Mouse (Mus musculus) forebrain, postnatal 0 days (tissue): ENCODE results near the gene Sctr. TPM values are rescaled to one million over a fixed set of nuclear protein-coding genes. Genes with fewer than 3 reads are reported as not detected.

ENCODE experiments used
- ATAC-seq: fragments of 200-750 bp; cut with Nextera tagmentation; 2 replicates; pipeline ENCODE4 v1.8.0; 2017; ENCODE audit warnings: mild to moderate bottlenecking, moderate library complexity
- DNase-seq: peaks from one replicate; pipeline ENCODE4 v3.0.0-alpha.2; 2015
- H3K27ac ChIP-seq: fragments of 300-500 bp; sonication (generic); 2 replicates; pipeline ENCODE4 v1.5.1; 2014; ENCODE audit warnings: low read depth, mild to moderate bottlenecking, antibody characterized with exemption, low read length, moderate library complexity, mixed read lengths
- H3K27me3 ChIP-seq: fragments of 300-500 bp; sonication (generic); 2 replicates; pipeline ENCODE4 v1.6.1; 2014; ENCODE audit warnings: mild to moderate bottlenecking, low read length, mixed read lengths; ENCODE audit not compliant: insufficient read depth
- H3K36me3 ChIP-seq: fragments of 300-500 bp; sonication (generic); 2 replicates; pipeline ENCODE4 v1.6.1; 2014; ENCODE audit warnings: mild to moderate bottlenecking, moderate library complexity; ENCODE audit not compliant: insufficient read depth
- H3K4me1 ChIP-seq: fragments of 300-500 bp; sonication (generic); 2 replicates; pipeline ENCODE4 v1.6.1; 2014; ENCODE audit warnings: antibody characterized with exemption; ENCODE audit not compliant: insufficient read depth
- H3K4me2 ChIP-seq: fragments of 300-500 bp; sonication (generic); 2 replicates; pipeline ENCODE4 v1.6.1; 2014; ENCODE audit warnings: low read depth, mild to moderate bottlenecking, moderate library complexity
- H3K4me3 ChIP-seq: fragments of 300-500 bp; sonication (generic); 2 replicates; pipeline ENCODE4 v1.5.1; 2014; ENCODE audit warnings: low read depth, low read length, mixed read lengths
- H3K9ac ChIP-seq: fragments of 300-500 bp; sonication (generic); 2 replicates; pipeline ENCODE4 v1.6.1; 2014; ENCODE audit warnings: mild to moderate bottlenecking
- H3K9me3 ChIP-seq: fragments of 300-500 bp; sonication (generic); 2 replicates; pipeline ENCODE4 v1.6.1; 2016; ENCODE audit warnings: low read length
- CTCF ChIP-seq: sonication (generic); IDR thresholded peaks from 2 replicates; pipeline ENCODE4 v1.5.1; 2016; ENCODE audit warnings: antibody characterized with exemption, control low read depth, low read depth
- WGBS: fragments of 180-500 bp; shearing (Covaris S2); extraction: QIAGEN DNeasy Blood & Tissue Kit; methylation state at CpG from one replicate; pipeline ENCODE4 v1.1.7; 2014; 5-methylcytosine and 5-hydroxymethylcytosine counted together
- polyA plus RNA-seq: library from polyadenylated mRNA; unstranded; fragments of >200 nt; fragmentation: Nextera tagmentation; extraction: Ambion mirVana; gene quantifications from 2 replicates; pipeline ENCODE4 v1.2.1, GENCODE M21; 2015
- total RNA-seq: library from RNA; depleted of rRNA; stranded (reverse); fragments of >200 nt; gene quantifications from 2 replicates; pipeline ENCODE4 v1.2.3, GENCODE M21; 2014

The Sctr gene
- total and polyA plus RNA-seq, 2 experiments from 2014 or later: 1.1 TPM

DNA sequence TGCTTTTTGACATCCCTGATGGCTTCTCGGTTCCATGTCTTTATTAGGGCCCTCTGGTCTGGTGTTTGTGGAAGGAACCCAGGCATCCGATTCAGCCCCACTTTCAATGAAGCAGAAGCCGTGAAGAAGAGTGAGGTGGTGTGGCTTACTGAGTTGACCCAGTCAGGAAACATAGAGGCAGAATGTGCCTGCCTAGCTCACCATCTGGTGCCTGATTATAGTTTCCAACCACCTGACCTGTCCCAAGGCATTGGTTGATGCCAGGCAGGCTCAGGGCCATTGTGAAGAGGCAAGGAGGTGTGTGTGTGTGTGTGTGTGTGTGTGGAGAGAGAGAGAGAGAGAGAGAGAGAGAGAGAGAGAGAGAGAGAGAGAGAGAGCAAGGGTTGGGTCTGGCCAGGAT lies 23.8 kb downstream of the Sctr start:
- Histone ChIP-seq H3K4me2 (no peak overlapping the region), H3K9me3 (no peaks in the 10 kb centered on the region), H3K36me3 (no peaks in the 10 kb centered on the region), H3K9ac (no peak overlapping the region), H3K4me3 (no peak overlapping the region), H3K4me1 (no peaks in the 10 kb centered on the region), H3K27ac (no peak overlapping the region), H3K27me3 (no peaks in the 10 kb centered on the region)
- DNase-seq (no peak), ATAC-seq (no peak)
- no peak for TF ChIP-seq CTCF
- WGBS: 78% methylated on average over 3 of the region's 3 CpGs

DNA sequence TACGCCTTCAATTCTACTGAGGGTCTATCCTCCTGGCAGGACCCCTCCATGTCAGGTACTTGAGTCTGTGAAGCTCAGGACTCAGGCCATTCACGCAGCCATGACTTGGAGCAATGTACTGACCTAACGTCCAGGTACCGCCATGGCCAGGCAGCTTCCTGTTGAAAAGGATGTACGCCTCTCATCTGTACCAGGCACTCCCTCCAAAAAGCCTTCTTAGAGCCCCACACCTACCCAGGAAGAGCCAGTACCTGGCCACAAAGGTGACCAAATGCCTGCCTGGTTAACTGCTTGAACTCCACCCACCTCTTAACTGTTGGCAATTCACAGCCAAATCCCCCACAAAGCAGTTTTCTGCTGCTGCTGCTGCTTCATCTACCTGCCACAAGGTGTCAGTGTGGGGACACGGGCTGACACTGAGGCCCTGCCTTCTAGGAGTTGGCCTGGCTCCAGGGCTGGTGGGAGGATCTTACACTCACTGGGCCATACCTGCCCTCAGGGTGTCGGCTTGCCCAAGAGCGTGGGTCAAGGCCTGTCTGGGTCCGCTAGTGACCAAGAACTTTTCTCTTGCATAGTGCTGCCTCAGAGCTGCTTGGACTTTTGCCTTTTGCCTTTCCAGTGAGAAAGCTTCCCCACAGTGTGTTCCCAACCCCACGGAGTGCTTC lies 26.2 kb downstream of the Sctr start:
- WGBS: 45% methylated on average over 10 of the region's 10 CpGs
- Histone ChIP-seq H3K27me3 (no peaks in the 10 kb centered on the region), H3K9ac (no peak overlapping the region), H3K4me1 (no peaks in the 10 kb centered on the region), H3K36me3 (no peaks in the 10 kb centered on the region), H3K4me3 (no peak overlapping the region), H3K4me2 (no peak overlapping the region), H3K9me3 (no peaks in the 10 kb centered on the region), H3K27ac (no peak overlapping the region)
- ATAC-seq (peak; percentile 71), DNase-seq (peak; percentile 81)
- peak; percentile 92 for TF ChIP-seq CTCF

DNA sequence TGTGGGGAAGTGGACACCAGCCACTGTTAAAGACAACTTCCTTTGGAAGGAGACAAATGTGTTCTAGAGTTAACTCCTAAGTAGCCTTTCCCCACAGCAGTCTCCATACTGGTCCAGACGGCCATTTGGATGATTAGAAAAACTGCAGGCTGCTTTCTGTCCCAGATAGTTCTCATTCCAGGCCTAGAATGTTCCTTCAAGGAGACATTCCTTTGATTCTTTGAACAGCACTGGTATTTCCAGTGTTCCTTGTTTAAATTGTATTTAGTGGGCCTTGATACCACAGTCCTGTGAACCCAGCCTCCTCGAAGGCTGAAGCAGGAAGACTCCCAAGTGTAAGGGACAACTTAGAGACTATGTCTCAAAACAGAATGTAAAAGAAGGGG lies 26.8 kb downstream of the Sctr start:
- 88% methylated on average over 2 of the region's 2 CpGs for WGBS
- H3K36me3 ChIP-seq: no peaks in the 10 kb centered on the region
- H3K4me3 ChIP-seq: no peak overlapping the region
- H3K9me3 ChIP-seq: no peaks in the 10 kb centered on the region
- TF ChIP-seq CTCF: no peak
- H3K27ac ChIP-seq: no peak overlapping the region
- no peak overlapping the region for H3K9ac ChIP-seq
- H3K4me2 ChIP-seq: no peak overlapping the region
- H3K4me1 ChIP-seq: no peaks in the 10 kb centered on the region
- no peaks in the 10 kb centered on the region for H3K27me3 ChIP-seq
- ATAC-seq: no peak
- DNase-seq: no peak

DNA sequence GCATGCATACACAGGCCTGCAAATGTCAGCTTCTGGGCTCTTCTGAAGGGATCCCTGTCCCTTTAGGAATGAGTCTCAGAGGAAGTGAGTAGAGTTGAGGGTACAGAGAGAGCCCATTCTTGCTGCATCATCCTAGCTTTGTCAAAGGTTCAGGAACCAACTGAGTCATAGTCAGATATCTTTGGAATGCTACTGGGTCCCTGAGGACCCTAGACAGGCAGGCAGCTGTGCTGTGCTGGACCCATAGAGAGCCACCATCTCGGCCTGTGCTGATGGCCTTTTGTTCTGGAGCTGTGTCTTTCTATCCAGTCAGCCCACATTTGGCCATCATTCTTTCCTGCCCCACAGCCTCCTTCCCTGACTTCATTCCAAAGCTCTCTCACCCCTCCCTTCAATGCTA lies 28.1 kb downstream of the Sctr start:
- Histone ChIP-seq H3K27me3 (no peaks in the 10 kb centered on the region), H3K4me1 (no peaks in the 10 kb centered on the region), H3K4me2 (no peak overlapping the region), H3K27ac (no peak overlapping the region), H3K9ac (no peak overlapping the region), H3K36me3 (no peaks in the 10 kb centered on the region), H3K4me3 (no peak overlapping the region), H3K9me3 (no peaks in the 10 kb centered on the region)
- ATAC-seq (no peak), DNase-seq (no peak)
- TF ChIP-seq CTCF: no peak
- 68% methylated on average over 1 of the region's 1 CpGs for WGBS

DNA sequence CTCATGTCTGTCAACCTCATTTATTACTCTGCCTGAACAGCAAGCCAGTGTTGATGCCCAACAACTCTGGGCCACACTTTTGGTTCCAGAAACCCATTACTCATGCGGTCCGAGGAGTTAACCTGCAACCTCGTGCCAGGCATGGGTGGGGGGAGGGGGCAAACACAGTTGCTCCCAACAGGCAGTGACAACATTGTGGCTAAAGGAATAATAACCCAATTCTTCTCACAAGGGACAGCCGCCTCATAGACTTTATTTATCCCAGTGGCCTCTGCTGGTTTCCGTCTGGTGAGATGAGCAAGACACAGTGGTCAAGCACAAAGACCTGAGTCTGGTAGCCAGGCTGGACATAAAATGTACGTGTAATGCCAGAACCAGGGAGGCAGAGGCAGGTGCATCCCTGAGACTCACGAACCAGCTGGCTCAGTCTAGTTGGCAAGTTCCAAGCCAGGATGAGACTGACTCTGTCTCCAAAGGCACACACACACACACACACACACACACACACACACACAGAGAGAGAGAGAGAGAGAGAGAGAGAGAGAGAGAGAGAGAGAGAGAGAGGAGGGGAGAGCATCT lies 28.9 kb downstream of the Sctr start:
- Histone ChIP-seq H3K4me2 (no peak overlapping the region), H3K9me3 (no peaks in the 10 kb centered on the region), H3K27ac (no peak overlapping the region), H3K36me3 (no peaks in the 10 kb centered on the region), H3K4me3 (no peak overlapping the region), H3K9ac (no peak overlapping the region), H3K4me1 (no peaks in the 10 kb centered on the region), H3K27me3 (no peaks in the 10 kb centered on the region)
- WGBS: 70% methylated on average over 7 of the region's 7 CpGs
- no peak for ATAC-seq
- TF ChIP-seq CTCF: no peak
- DNase-seq: no peak

DNA sequence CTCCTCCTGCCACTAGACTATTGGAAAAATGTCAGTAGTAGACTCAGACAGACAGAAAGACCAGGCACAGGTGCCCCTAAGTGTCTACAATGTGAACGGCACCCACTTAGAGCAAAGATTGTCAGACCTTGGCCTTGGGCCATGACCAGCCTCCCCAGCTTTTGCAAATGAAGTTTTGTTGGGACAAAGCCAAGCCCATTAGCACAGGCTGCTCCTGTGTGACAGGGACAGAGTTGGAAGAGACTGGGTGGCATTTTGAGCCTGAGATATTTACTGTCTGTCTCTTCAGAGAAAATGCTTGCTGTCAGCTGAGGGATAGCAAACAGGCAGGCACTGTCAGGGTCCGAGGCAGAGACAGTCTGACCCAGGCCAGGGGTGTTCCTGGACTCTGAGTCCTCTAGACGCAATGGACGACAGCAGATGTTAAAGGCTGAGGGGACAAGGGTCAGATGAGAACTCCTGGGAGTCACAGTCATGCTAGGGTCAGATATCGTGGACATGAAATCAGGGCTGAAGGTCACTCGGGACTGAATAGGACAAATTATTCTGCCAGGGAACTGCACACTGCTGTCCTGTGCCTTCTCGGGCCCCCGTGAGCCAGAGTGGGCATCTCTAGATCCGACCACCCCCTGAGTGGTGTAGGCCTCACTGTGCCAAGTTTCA lies 30.5 kb downstream of the Sctr start:
- no peaks in the 10 kb centered on the region for H3K4me1 ChIP-seq
- ATAC-seq: peak; percentile 47; the same call in 1 of the 2 replicates
- H3K27me3 ChIP-seq: no peaks in the 10 kb centered on the region
- peak; percentile 48 for DNase-seq
- H3K4me2 ChIP-seq: no peak overlapping the region
- WGBS: 57% methylated on average over 9 of the region's 9 CpGs
- no peak overlapping the region for H3K9ac ChIP-seq
- H3K36me3 ChIP-seq: no peaks in the 10 kb centered on the region
- H3K4me3 ChIP-seq: no peak overlapping the region
- H3K9me3 ChIP-seq: no peaks in the 10 kb centered on the region
- no peak for TF ChIP-seq CTCF
- H3K27ac ChIP-seq: no peak overlapping the region

DNA sequence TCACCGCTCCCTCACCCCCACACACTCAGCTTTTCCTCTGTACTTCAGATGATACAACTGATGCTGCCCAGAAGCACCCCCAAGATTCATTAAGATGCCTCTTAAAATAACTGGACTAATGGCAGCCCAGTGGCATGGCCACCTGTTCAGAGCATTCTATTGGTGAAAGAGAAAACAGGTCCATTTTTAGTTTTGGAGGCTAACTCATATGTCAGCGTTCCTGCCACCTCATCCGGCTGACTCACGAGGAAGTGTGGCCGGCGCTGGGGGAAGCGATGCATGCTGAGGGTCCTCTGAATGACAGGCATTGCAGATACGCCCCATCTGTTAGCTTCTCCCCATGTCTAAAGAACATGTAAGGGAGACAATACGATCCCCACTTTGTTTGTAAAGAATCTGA lies 31.9 kb downstream of the Sctr start:
- DNase-seq (no peak), ATAC-seq (no peak)
- Histone ChIP-seq H3K9ac (no peak overlapping the region), H3K27ac (no peak overlapping the region), H3K4me1 (no peaks in the 10 kb centered on the region), H3K9me3 (no peaks in the 10 kb centered on the region), H3K36me3 (no peaks in the 10 kb centered on the region), H3K4me2 (no peak overlapping the region), H3K27me3 (no peaks in the 10 kb centered on the region), H3K4me3 (no peak overlapping the region)
- no peak for TF ChIP-seq CTCF
- WGBS: 78% methylated on average over 9 of the region's 9 CpGs
